Mouse (Mus musculus) C2C12 (cell line): ENCODE results near the gene Sv2a.

ENCODE experiments used
- CEBPB ChIP-seq: IDR thresholded peaks from one replicate; pipeline ENCODE4 v1.6.1; 2011; ENCODE audit warnings: low read depth, mild to moderate bottlenecking, control low read depth, moderate library complexity
- CTCF ChIP-seq: IDR thresholded peaks from one replicate; pipeline ENCODE4 v1.5.1; 2011; ENCODE audit not compliant: control insufficient read depth, insufficient read depth, insufficient read length
- FOSL1 ChIP-seq: IDR thresholded peaks from one replicate; pipeline ENCODE4 v1.8.0; 2011; ENCODE audit warnings: mild to moderate bottlenecking, low read length; ENCODE audit not compliant: poor library complexity, insufficient read depth, severe bottlenecking
- MAX ChIP-seq: IDR thresholded peaks from one replicate; pipeline ENCODE4 v1.6.1; 2011; ENCODE audit warnings: mild to moderate bottlenecking, control low read depth
- MYOD1 ChIP-seq: IDR thresholded peaks from one replicate; pipeline ENCODE4 v1.6.1; 2011; ENCODE audit warnings: low read depth; ENCODE audit not compliant: control insufficient read depth, insufficient read length
- MYOG ChIP-seq: IDR thresholded peaks from one replicate; pipeline ENCODE4 v1.6.1; 2011; ENCODE audit not compliant: control insufficient read depth, insufficient read length; ENCODE audit errors: extremely low read depth
- USF1 ChIP-seq: IDR thresholded peaks from one replicate; pipeline ENCODE4 v1.6.1; 2011; ENCODE audit warnings: low read depth, mild to moderate bottlenecking, control low read depth, moderate library complexity

GRCm38 (mm10) chr3:96219191-96219641, 38.3 kb downstream of the Sv2a start:
- no peak for TF ChIP-seq MAX
- no peak for TF ChIP-seq CTCF
- no peak for TF ChIP-seq MYOD1
- TF ChIP-seq MYOG = no peak
- no peak for TF ChIP-seq FOSL1
- no peak for TF ChIP-seq CEBPB
- TF ChIP-seq USF1 = no peak
